Mouse (Mus musculus): ENCODE measurements around the gene Dennd2c. TPM values are rescaled to one million over a fixed set of nuclear protein-coding genes. Genes with fewer than 3 reads are reported as not detected.
"Not testable (repeated sequence)": the region's sequence is repeated elsewhere in the genome, so short reads cannot be mapped to it uniquely, and the experiment has no call there.

Dennd2c gene
- total RNA-seq, 2 experiments from 2014 or later, result 0.48 to 0.62 TPM

GRCm38 (mm10) chr3:103206393-103206792 is 104.0 kb downstream of the Dennd2c start:
- no peak for DNase-seq (ENCODE audit: low spot score in 2 of 2)
- intact Hi-C loops (cut with DNase I), result no loop called here

- intact Hi-C loops (cut with DNase I), result no loop called here
- DNase-seq (ENCODE audit: low spot score in 2 of 2), result no peak
Measured at GRCm38 (mm10) chr3:103207749-103208148, 105.3 kb downstream of the Dennd2c start.

- no peak for DNase-seq (ENCODE audit: low spot score in 2 of 2)
- intact Hi-C loops (cut with DNase I), result no loop called here
Measured at GRCm38 (mm10) chr3:103208237-103208636, 105.8 kb downstream of the Dennd2c start.

DNA sequence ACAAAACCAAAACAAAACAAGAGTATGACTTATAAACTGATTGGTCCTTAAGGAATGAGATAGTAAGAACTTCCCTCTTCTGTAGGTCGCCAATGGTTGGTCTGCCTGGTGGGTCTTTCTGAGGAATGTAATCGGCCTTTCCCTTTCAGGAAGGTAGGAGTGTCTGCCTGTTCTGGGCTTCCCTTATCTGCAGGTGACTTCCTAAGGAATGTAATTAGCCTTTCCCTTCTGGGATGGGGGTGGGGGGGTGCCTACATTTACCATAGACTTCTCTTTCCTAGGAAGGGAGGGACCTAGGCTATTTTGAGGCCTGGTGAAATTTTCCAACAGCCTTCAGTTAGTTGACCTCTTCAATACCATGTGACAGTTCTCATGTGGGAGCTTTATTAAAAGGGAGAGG is 108.7 kb downstream of the Dennd2c start:
- intact Hi-C loops (cut with DNase I), result no loop called here
- DNase-seq (ENCODE audit: low spot score in 2 of 2), result no peak

DNA sequence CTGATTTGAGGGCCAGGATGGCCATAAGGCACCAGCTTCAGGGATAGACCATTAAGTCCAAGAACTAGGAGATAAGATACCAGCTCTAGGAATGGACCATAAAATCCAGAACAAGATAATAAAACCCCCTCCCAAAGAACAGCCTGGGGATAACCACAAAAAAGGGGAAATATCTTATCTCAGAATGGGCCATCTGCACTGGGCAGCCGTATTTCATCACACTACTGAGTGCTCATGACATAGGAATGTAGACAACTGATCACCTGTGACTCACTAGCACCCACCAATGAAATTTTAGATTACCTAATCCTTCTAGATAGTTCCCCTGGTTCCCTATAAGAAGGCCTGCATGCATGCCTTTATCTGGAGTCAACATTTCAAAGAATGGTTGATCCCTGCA is 109.7 kb downstream of the Dennd2c start:
- no peak for DNase-seq (ENCODE audit: low spot score in 2 of 2)
- intact Hi-C loops (cut with DNase I), result no loop called here

DNA sequence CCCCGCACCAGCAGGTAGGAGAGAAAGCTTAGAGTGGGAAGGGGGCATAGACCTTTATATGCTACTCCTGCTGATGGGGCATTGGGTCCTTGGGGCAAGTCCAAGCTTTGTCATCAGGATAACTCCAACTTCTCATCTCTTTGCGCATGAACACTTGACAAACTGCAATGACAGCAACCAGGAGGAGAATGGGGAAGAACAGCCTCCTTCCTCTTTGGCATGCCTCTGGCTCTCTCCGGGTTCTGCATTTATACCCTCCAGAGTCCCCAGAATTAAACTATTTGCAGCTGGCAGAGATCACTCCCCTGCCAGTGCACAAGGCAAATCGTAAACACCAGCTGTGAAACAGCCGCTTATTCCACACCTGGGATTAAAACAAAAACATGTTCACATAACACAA is 111.1 kb downstream of the Dennd2c start:
- DNase-seq (ENCODE audit: low spot score in 2 of 2), result no peak
- intact Hi-C loops (cut with DNase I), result no loop called here

DNA sequence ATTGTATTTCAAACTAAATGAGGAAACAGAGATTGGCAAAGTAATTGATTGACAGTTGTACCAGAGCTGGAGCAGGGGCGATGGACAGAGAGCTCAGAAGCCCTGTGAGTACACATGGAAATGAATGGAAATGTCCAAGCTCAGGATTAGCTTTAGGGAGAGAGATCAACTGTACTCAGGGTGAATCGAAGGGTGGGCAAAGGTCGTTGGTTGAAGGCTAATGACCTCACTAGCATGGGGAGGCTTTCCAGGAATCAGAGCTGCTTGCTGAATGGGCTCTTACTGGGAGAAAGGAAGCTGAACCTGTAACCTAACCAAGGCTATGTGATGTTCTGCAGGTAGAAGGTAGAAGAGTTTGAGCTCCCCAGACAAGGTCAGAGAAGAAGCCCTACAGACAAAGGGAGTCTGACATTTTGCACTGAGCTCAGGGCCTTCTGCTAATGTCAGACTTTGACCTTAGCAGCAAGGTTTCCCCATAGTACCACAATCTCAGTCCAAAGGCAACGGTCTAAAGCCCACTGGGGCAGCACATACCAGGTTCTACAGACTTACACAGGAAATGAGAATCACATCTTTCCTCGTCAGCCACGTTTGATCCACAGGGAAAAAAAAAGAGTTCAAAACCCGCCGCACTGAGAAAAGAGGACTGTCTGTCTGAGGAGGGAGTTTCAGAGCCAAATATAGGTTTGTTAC is 112.3 kb downstream of the Dennd2c start:
- intact Hi-C loops (cut with DNase I), result no loop called here

GRCm38 (mm10) chr3:103215399-103215798 is 113.0 kb downstream of the Dennd2c start:
- DNase-seq (ENCODE audit: low spot score in 2 of 2); intact Hi-C loops (cut with DNase I): not testable (repeated sequence)

More for the DNA sequence above, 112.3 kb downstream of the Dennd2c start:
- no peak for DNase-seq (ENCODE audit: low spot score in 2 of 2)

Other genes starting within 250 kb of the Dennd2c start
- gene Sycp1, start 166.5 kb upstream of the Dennd2c start, total RNA-seq (2021), result not detected
- gene Nr1h5, start 138.5 kb upstream of the Dennd2c start, total RNA-seq (2021), result not detected
- 10 to 100 TPM; 73.7 to 74.8 TPM for gene Sike1, start 106.9 kb upstream of the Dennd2c start, total RNA-seq (2021)
- 100 to 1,000 TPM; 235 to 238 TPM for gene Csde1, start 82.2 kb upstream of the Dennd2c start, total RNA-seq (2021)
- 10 to 100 TPM; 83.6 to 83.8 TPM for gene Nras, start 44.3 kb upstream of the Dennd2c start, total RNA-seq (2021)
- not detected for gene Ampd1, start 28.6 kb upstream of the Dennd2c start, total RNA-seq (2021)
- gene Bcas2, start 69.1 kb downstream of the Dennd2c start, total RNA-seq (2021), result 10 to 100 TPM; 59.4 to 69.3 TPM
- 10 to 100 TPM; 55.8 to 58.9 TPM for gene Trim33, start 176.7 kb downstream of the Dennd2c start, total RNA-seq (2021)